Mouse (Mus musculus): Measurements from ENCODE around the gene Emc1. TPM values are rescaled to one million over a fixed set of nuclear protein-coding genes. Genes with fewer than 3 reads are reported as not detected.

The Emc1 gene
- polyA plus RNA-seq (2012; rRNA removed): 33.7 and 40.5 TPM in 2 replicates
- polyA plus RNA-seq (2014; fragmentation: Nextera tagmentation; extraction: Ambion mirVana): 12.6 and 13.4 TPM in 2 replicates

GRCm38 (mm10) chr4:139351931-139352711, at the start of gene Emc1, which contains the start of the genes Mrto4 and Ubr4:
Gene Emc1 (plus strand): TSS chr4:139352587.
Gene Mrto4 (minus strand): TSS chr4:139352576.
Gene Ubr4 (plus strand): TSS chr4:139352609.
- Histone ChIP-seq H3K4me2 (replicated peaks; ENCODE audit: low read depth, low read length, severe bottlenecking) (peak within 1 kb of the TSS; percentile 94), H3K9ac (ENCODE audit: low read depth, low read length, severe bottlenecking) (peak within 1 kb of the TSS; percentile 95), H3K4me1 (ENCODE audit: control insufficient read depth, insufficient read depth, low read length) (peaks cover 9% of the 10 kb centered on the region), H3K27me3 (ENCODE audit: control insufficient read depth, insufficient read depth, low read length) (no peaks in the 10 kb centered on the region), H3K4me3 (replicated peaks; ENCODE audit: low read length) (peak within 1 kb of the TSS; percentile 68), H3K9me3 (ENCODE audit: control insufficient read depth, low read length) (no peaks in the 10 kb centered on the region), H3K36me3 (ENCODE audit: control insufficient read depth, insufficient read depth, low read length) (peaks cover 54% of the 10 kb centered on the region), H3K27ac (replicated peaks; ENCODE audit: low read depth, low read length) (peak within 1 kb of the TSS; percentile 95)
- peak; percentile 95 for ATAC-seq (ENCODE audit: low FRiP score, low read depth)
- under 1% methylated on average over 61 of the region's 64 CpGs for WGBS
- DNase-seq (ENCODE audit: low spot score): peak; percentile 85
- TF ChIP-seq POLR2A (IDR thresholded peaks at IDR 0.05; ENCODE audit: borderline replicate concordance, extremely low read depth, insufficient read depth, insufficient read length): no peak; the same call in 1 of the 2 replicates

GRCm38 (mm10) chr4:139305521-139305920, 46.9 kb upstream of the Emc1 start:
- Histone ChIP-seq H3K36me3 (ENCODE audit: control insufficient read depth, insufficient read depth, low read length) (peaks cover 32% of the 10 kb centered on the region; the same call in 1 of the 2 replicates), H3K4me1 (ENCODE audit: control insufficient read depth, insufficient read depth, low read length) (peaks cover 10% of the 10 kb centered on the region), H3K4me2 (replicated peaks; ENCODE audit: low read depth, low read length, severe bottlenecking) (no peak overlapping the region), H3K9me3 (ENCODE audit: control insufficient read depth, low read length) (no peaks in the 10 kb centered on the region), H3K27ac (replicated peaks; ENCODE audit: low read depth, low read length) (no peak overlapping the region), H3K4me3 (replicated peaks; ENCODE audit: low read length) (no peak overlapping the region), H3K9ac (ENCODE audit: low read depth, low read length, severe bottlenecking) (no peak overlapping the region), H3K27me3 (ENCODE audit: control insufficient read depth, insufficient read depth, low read length) (no peaks in the 10 kb centered on the region)
- ATAC-seq (ENCODE audit: low FRiP score, low read depth): no peak
- no peak for DNase-seq (ENCODE audit: low spot score)
- TF ChIP-seq POLR2A (IDR thresholded peaks at IDR 0.05; ENCODE audit: borderline replicate concordance, extremely low read depth, insufficient read depth, insufficient read length): no peak
- WGBS: 91% methylated on average over 3 of the region's 3 CpGs

GRCm38 (mm10) chr4:139307916-139308315, 44.5 kb upstream of the Emc1 start:
- no peak for TF ChIP-seq POLR2A (IDR thresholded peaks at IDR 0.05; ENCODE audit: borderline replicate concordance, extremely low read depth, insufficient read depth, insufficient read length)
- Histone ChIP-seq H3K27me3 (ENCODE audit: control insufficient read depth, insufficient read depth, low read length) (no peaks in the 10 kb centered on the region), H3K4me3 (replicated peaks; ENCODE audit: low read length) (no peak overlapping the region), H3K36me3 (ENCODE audit: control insufficient read depth, insufficient read depth, low read length) (peaks cover 17% of the 10 kb centered on the region; the same call in 1 of the 2 replicates), H3K4me1 (ENCODE audit: control insufficient read depth, insufficient read depth, low read length) (peaks cover 15% of the 10 kb centered on the region), H3K27ac (replicated peaks; ENCODE audit: low read depth, low read length) (no peak overlapping the region), H3K9ac (ENCODE audit: low read depth, low read length, severe bottlenecking) (no peak overlapping the region), H3K9me3 (ENCODE audit: control insufficient read depth, low read length) (no peaks in the 10 kb centered on the region), H3K4me2 (replicated peaks; ENCODE audit: low read depth, low read length, severe bottlenecking) (no peak overlapping the region)
- 85% methylated on average over 5 of the region's 5 CpGs for WGBS
- DNase-seq (ENCODE audit: low spot score) (no peak), ATAC-seq (ENCODE audit: low FRiP score, low read depth) (no peak)

GRCm38 (mm10) chr4:139309651-139310050, 42.7 kb upstream of the Emc1 start:
- H3K27ac ChIP-seq (replicated peaks; ENCODE audit: low read depth, low read length): peak overlapping the region; percentile 38; the same call in 1 of the 2 replicates

GRCm38 (mm10) chr4:139310171-139310898, 42.1 kb upstream of the Emc1 start, which contains the start of the genes Pqlc2 and Akr7a5:
Gene Pqlc2 (minus strand): TSS chr4:139310708.
Gene Akr7a5 (plus strand): TSS chr4:139310744.
- H3K36me3 ChIP-seq (ENCODE audit: control insufficient read depth, insufficient read depth, low read length): peaks cover 26% of the 10 kb centered on the region
- peak within 1 kb of the TSS; percentile 68 for H3K27ac ChIP-seq (replicated peaks; ENCODE audit: low read depth, low read length)
- WGBS: 1% methylated on average over 44 of the region's 63 CpGs
- peak within 1 kb of the TSS; percentile 87 for H3K9ac ChIP-seq (ENCODE audit: low read depth, low read length, severe bottlenecking)
- no peaks in the 10 kb centered on the region for H3K27me3 ChIP-seq (ENCODE audit: control insufficient read depth, insufficient read depth, low read length)
- TF ChIP-seq POLR2A (IDR thresholded peaks at IDR 0.05; ENCODE audit: borderline replicate concordance, extremely low read depth, insufficient read depth, insufficient read length): peak; percentile 93
- H3K4me2 ChIP-seq (replicated peaks; ENCODE audit: low read depth, low read length, severe bottlenecking): peak within 1 kb of the TSS; percentile 83
- ATAC-seq (ENCODE audit: low FRiP score, low read depth): peak; percentile 93
- H3K4me3 ChIP-seq (replicated peaks; ENCODE audit: low read length): peak within 1 kb of the TSS; percentile 99
- peaks cover 15% of the 10 kb centered on the region for H3K4me1 ChIP-seq (ENCODE audit: control insufficient read depth, insufficient read depth, low read length)
- H3K9me3 ChIP-seq (ENCODE audit: control insufficient read depth, low read length): no peaks in the 10 kb centered on the region
- DNase-seq (ENCODE audit: low spot score): peak; percentile 96

More at GRCm38 (mm10) chr4:139309651-139310050, 42.7 kb upstream of the Emc1 start:
- no peaks in the 10 kb centered on the region for H3K27me3 ChIP-seq (ENCODE audit: control insufficient read depth, insufficient read depth, low read length)
- peaks cover 19% of the 10 kb centered on the region for H3K36me3 ChIP-seq (ENCODE audit: control insufficient read depth, insufficient read depth, low read length)
- ATAC-seq (ENCODE audit: low FRiP score, low read depth): no peak
- peaks cover 15% of the 10 kb centered on the region for H3K4me1 ChIP-seq (ENCODE audit: control insufficient read depth, insufficient read depth, low read length)
- peak overlapping the region; percentile 99 for H3K4me3 ChIP-seq (replicated peaks; ENCODE audit: low read length)
- H3K9me3 ChIP-seq (ENCODE audit: control insufficient read depth, low read length): no peaks in the 10 kb centered on the region
- 16% methylated on average over 6 of the region's 6 CpGs for WGBS
- peak overlapping the region; percentile 83 for H3K4me2 ChIP-seq (replicated peaks; ENCODE audit: low read depth, low read length, severe bottlenecking)
- peak overlapping the region; percentile 87 for H3K9ac ChIP-seq (ENCODE audit: low read depth, low read length, severe bottlenecking)
- TF ChIP-seq POLR2A (IDR thresholded peaks at IDR 0.05; ENCODE audit: borderline replicate concordance, extremely low read depth, insufficient read depth, insufficient read length): no peak
- DNase-seq (ENCODE audit: low spot score): no peak
